Mouse (Mus musculus): ENCODE data around the gene Rcvrn. TPM values are rescaled to one million over a fixed set of nuclear protein-coding genes. Genes with fewer than 3 reads are reported as not detected.

Gene Rcvrn
- polyA plus RNA-seq (2015; fragmentation: Nextera tagmentation; extraction: Ambion mirVana): not detected in 2 replicates

GRCm38 (mm10) chr11:67694703-67695376 lies at the start of gene Rcvrn:
Gene Rcvrn (plus strand): TSS chr11:67695326.
- Histone ChIP-seq H3K9me3 (no peaks in the 10 kb centered on the region), H3K9ac (no peak within 1 kb of the TSS), H3K27ac (no peak within 1 kb of the TSS), H3K4me3 (replicated peaks) (no peak within 1 kb of the TSS), H3K36me3 (no peaks in the 10 kb centered on the region), H3K4me1 (replicated peaks) (no peaks in the 10 kb centered on the region), H3K27me3 (replicated peaks) (no peaks in the 10 kb centered on the region), H3K4me2 (replicated peaks) (no peak within 1 kb of the TSS)
- ATAC-seq: no peak
- 58% methylated on average over 7 of the region's 7 CpGs for WGBS

- Histone ChIP-seq H3K36me3 (no peaks in the 10 kb centered on the region), H3K27me3 (replicated peaks) (no peaks in the 10 kb centered on the region), H3K4me3 (replicated peaks) (no peak overlapping the region), H3K27ac (no peak overlapping the region), H3K4me2 (replicated peaks) (no peak overlapping the region), H3K4me1 (replicated peaks) (0 out of 2 replicates have a peak, but pooled peaks cover 6% of the 10 kb centered on the region), H3K9me3 (no peaks in the 10 kb centered on the region), H3K9ac (no peak overlapping the region)
- ATAC-seq: no peak
- 31% methylated on average over 5 of the region's 5 CpGs for WGBS
Measured at GRCm38 (mm10) chr11:67647745-67648144, 47.4 kb upstream of the Rcvrn start.

- Histone ChIP-seq H3K36me3 (no peaks in the 10 kb centered on the region), H3K27me3 (replicated peaks) (no peaks in the 10 kb centered on the region), H3K9me3 (no peaks in the 10 kb centered on the region), H3K4me2 (replicated peaks) (no peak overlapping the region), H3K4me1 (replicated peaks) (0 out of 2 replicates have a peak, but pooled peaks cover 6% of the 10 kb centered on the region), H3K4me3 (replicated peaks) (no peak overlapping the region), H3K27ac (no peak overlapping the region), H3K9ac (no peak overlapping the region)
- 77% methylated on average over 11 of the region's 11 CpGs for WGBS
- ATAC-seq: no peak
Measured at GRCm38 (mm10) chr11:67648651-67649407, 46.3 kb upstream of the Rcvrn start.

- no peak for ATAC-seq
- no peak overlapping the region for H3K4me2 ChIP-seq (replicated peaks)
- no peak overlapping the region for H3K4me3 ChIP-seq (replicated peaks)
- no peak overlapping the region for H3K9ac ChIP-seq
- no peaks in the 10 kb centered on the region for H3K9me3 ChIP-seq
- 58% methylated on average over 10 of the region's 10 CpGs for WGBS
- no peak overlapping the region for H3K27ac ChIP-seq
- H3K4me1 ChIP-seq (replicated peaks): 0 out of 2 replicates have a peak, but pooled peaks cover 6% of the 10 kb centered on the region
- H3K27me3 ChIP-seq (replicated peaks): no peaks in the 10 kb centered on the region
- no peaks in the 10 kb centered on the region for H3K36me3 ChIP-seq
Measured at GRCm38 (mm10) chr11:67649971-67650707, 45.0 kb upstream of the Rcvrn start.

GRCm38 (mm10) chr11:67651731-67652130 lies 43.4 kb upstream of the Rcvrn start:
- Histone ChIP-seq H3K4me1 (replicated peaks) (0 out of 2 replicates have a peak, but pooled peaks cover 6% of the 10 kb centered on the region), H3K27ac (no peak overlapping the region), H3K4me2 (replicated peaks) (no peak overlapping the region), H3K27me3 (replicated peaks) (no peaks in the 10 kb centered on the region), H3K4me3 (replicated peaks) (no peak overlapping the region), H3K9ac (no peak overlapping the region), H3K36me3 (no peaks in the 10 kb centered on the region), H3K9me3 (no peaks in the 10 kb centered on the region)
- 78% methylated on average over 6 of the region's 6 CpGs for WGBS
- no peak for ATAC-seq

DNA sequence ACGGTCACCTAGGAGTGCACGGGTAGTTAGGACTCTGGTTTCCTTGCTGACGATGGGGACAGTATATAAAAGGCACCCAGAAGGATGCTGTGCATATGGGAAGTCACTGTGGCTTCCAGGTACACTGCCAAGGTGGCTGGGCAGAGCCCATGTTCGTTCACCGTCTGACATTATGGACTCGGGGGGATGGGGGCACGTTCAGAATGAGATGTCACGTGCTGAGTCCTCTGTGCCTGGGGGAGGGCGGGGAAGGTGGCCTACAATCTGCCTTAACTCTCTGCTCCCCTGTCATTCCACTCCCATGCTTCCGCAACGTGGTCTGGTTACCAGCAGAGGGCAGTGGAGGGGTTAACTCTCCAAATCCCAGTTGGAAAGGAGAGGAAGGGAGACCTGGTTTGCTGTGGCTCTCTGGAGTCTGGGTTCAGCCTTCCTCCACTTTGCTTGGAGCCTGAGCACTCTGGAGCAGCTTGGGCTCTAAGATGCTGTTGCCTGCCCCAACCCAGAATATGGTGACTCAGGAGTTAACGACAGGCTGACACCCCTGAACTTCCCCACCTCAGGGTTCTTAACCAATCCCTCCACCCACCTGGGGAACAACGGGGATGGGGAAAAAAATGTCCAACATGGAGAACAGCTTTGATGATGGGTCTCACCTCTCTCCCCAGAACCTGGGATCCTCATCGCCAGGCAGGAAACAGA lies 42.8 kb upstream of the Rcvrn start:
- 0 out of 2 replicates have a peak, but pooled peaks cover 6% of the 10 kb centered on the region for H3K4me1 ChIP-seq (replicated peaks)
- ATAC-seq: no peak
- WGBS: 18% methylated on average over 14 of the region's 14 CpGs

GRCm38 (mm10) chr11:67652893-67653255 lies 42.3 kb upstream of the Rcvrn start:
- Histone ChIP-seq H3K9ac (no peak overlapping the region), H3K4me1 (replicated peaks) (0 out of 2 replicates have a peak, but pooled peaks cover 6% of the 10 kb centered on the region), H3K27me3 (replicated peaks) (no peaks in the 10 kb centered on the region), H3K27ac (no peak overlapping the region), H3K9me3 (no peaks in the 10 kb centered on the region), H3K36me3 (no peaks in the 10 kb centered on the region), H3K4me3 (replicated peaks) (no peak overlapping the region), H3K4me2 (replicated peaks) (no peak overlapping the region)
- no peak for ATAC-seq
- 47% methylated on average over 6 of the region's 6 CpGs for WGBS

More for the DNA sequence above, 42.8 kb upstream of the Rcvrn start:
- Histone ChIP-seq H3K9me3 (no peaks in the 10 kb centered on the region), H3K9ac (no peak overlapping the region), H3K4me2 (replicated peaks) (no peak overlapping the region), H3K4me3 (replicated peaks) (no peak overlapping the region), H3K27ac (no peak overlapping the region), H3K27me3 (replicated peaks) (no peaks in the 10 kb centered on the region), H3K36me3 (no peaks in the 10 kb centered on the region)

- H3K4me3 ChIP-seq (replicated peaks): no peak overlapping the region
- H3K9me3 ChIP-seq: no peaks in the 10 kb centered on the region
- no peak overlapping the region for H3K9ac ChIP-seq
- H3K36me3 ChIP-seq: no peaks in the 10 kb centered on the region
- no peak overlapping the region for H3K27ac ChIP-seq
- H3K27me3 ChIP-seq (replicated peaks): no peaks in the 10 kb centered on the region
- no peak for ATAC-seq
- 81% methylated on average over 9 of the region's 9 CpGs for WGBS
- no peak overlapping the region for H3K4me2 ChIP-seq (replicated peaks)
- H3K4me1 ChIP-seq (replicated peaks): 0 out of 2 replicates have a peak, but pooled peaks cover 6% of the 10 kb centered on the region
Measured at GRCm38 (mm10) chr11:67653521-67654090, 41.5 kb upstream of the Rcvrn start.

DNA sequence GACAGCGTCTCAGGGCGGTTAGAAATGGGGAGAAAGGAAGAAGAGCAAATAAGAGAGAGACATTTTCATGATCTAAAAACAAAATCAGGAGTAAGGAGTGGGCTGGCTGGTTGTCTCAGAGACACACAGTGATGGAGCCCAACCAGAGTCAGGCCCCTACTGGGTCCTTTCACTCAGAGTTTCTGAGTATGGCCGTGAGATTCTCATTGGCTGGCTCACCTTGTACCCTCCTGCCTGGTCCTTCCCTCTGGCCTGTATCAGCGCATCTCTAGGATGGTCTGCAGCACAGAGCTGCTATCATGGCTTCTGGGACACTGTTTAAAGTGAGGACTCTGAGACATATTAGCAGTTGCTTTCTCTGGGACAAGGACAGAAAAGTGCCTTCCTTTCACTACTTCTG lies 40.6 kb upstream of the Rcvrn start:
- Histone ChIP-seq H3K4me2 (replicated peaks) (no peak overlapping the region), H3K4me3 (replicated peaks) (no peak overlapping the region), H3K4me1 (replicated peaks) (0 out of 2 replicates have a peak, but pooled peaks cover 6% of the 10 kb centered on the region), H3K9me3 (no peaks in the 10 kb centered on the region), H3K36me3 (no peaks in the 10 kb centered on the region), H3K9ac (no peak overlapping the region), H3K27me3 (replicated peaks) (no peaks in the 10 kb centered on the region), H3K27ac (no peak overlapping the region)
- no peak for ATAC-seq
- WGBS: 78% methylated on average over 4 of the region's 4 CpGs

DNA sequence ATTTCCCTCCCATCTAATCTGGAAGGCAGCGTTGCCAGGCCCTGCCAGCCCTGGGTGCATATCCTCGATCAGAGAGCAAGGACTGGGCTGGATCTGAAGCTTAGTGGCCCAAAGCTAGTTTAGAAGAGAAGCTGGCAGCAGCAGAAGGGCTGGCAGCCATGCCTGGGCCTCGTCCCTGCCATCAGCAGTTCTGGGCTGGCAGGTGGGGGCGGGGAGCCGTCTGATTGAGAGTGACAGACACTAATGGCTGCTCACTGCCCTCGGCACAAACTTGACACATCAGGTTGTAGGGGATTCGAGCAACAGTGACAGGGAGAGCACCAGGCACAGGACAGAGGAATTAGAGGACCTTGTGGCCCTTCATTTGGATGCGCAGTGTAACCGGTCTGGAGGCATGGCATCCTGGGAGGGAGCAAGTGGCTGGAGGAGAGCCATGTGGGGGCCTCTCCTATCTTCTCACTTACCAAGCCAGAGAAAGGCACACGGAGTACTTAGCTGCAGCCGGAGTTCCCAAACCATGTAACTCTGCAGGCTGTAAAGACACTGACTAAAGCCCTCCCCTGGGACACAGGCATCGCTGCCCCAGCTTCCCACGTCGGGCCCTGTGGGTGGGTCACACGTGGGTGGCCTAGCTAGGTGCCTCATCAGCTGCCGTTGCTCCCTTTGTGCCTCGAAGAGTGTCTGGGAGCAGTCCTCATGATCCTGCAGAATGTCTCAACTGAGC lies 39.7 kb upstream of the Rcvrn start:
- Histone ChIP-seq H3K36me3 (no peaks in the 10 kb centered on the region), H3K4me3 (replicated peaks) (no peak overlapping the region), H3K9me3 (no peaks in the 10 kb centered on the region), H3K4me1 (replicated peaks) (0 out of 2 replicates have a peak, but pooled peaks cover 6% of the 10 kb centered on the region), H3K9ac (no peak overlapping the region), H3K4me2 (replicated peaks) (no peak overlapping the region), H3K27me3 (replicated peaks) (no peaks in the 10 kb centered on the region), H3K27ac (no peak overlapping the region)
- WGBS: 71% methylated on average over 17 of the region's 17 CpGs
- no peak for ATAC-seq

DNA sequence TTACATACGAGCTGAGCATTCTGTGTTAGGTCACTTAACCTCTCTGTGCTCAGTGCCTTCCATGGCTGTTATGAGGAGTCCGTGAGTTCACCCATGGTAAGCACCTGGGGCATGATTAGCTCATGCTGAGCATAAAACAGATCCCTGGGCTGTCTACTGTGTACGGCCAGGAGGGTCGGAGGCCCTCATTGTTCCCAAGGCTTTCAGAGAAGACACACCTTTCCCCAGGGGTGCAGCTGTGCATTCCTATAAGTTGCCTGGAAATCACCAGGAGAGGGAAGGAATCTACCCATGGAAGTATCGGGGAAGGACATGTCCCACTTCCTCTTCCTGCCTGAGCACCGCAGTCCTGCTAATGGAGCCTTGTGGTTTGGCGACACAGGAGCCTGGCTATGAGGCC lies 38.8 kb upstream of the Rcvrn start:
- no peak overlapping the region for H3K9ac ChIP-seq
- H3K27me3 ChIP-seq (replicated peaks): no peaks in the 10 kb centered on the region
- H3K4me3 ChIP-seq (replicated peaks): no peak overlapping the region
- 86% methylated on average over 7 of the region's 7 CpGs for WGBS
- H3K36me3 ChIP-seq: no peaks in the 10 kb centered on the region
- H3K9me3 ChIP-seq: no peaks in the 10 kb centered on the region
- no peak for ATAC-seq
- no peak overlapping the region for H3K27ac ChIP-seq
- H3K4me2 ChIP-seq (replicated peaks): no peak overlapping the region
- 0 out of 2 replicates have a peak, but pooled peaks cover 6% of the 10 kb centered on the region for H3K4me1 ChIP-seq (replicated peaks)

Measured in intestine, embryonic 15.5 days (tissue).